Mouse (Mus musculus) midbrain, embryonic 16.5 days (tissue): Measurements from ENCODE around the gene Nfib. TPM values are rescaled to one million over a fixed set of nuclear protein-coding genes. Genes with fewer than 3 reads are reported as not detected.
A peak's percentile ranks its signal among the peaks of the same experiment; 100 is the strongest.

ENCODE experiments used
- ATAC-seq: fragments of 200-750 bp; cut with Nextera tagmentation; 2 replicates; pipeline ENCODE4 v1.8.0; 2017; ENCODE audit warnings: moderate TSS enrichment
- H3K27ac ChIP-seq: fragments of 300-500 bp; sonication (generic); 2 replicates; pipeline ENCODE4 v1.5.1; 2014; ENCODE audit warnings: mild to moderate bottlenecking, low read length, mixed read lengths
- H3K27me3 ChIP-seq: fragments of 300-500 bp; sonication (generic); 2 replicates; pipeline ENCODE4 v1.6.1; 2014; ENCODE audit warnings: low read depth, low read length, mixed read lengths; ENCODE audit not compliant: control insufficient read depth, insufficient read depth
- H3K36me3 ChIP-seq: fragments of 300-500 bp; sonication (generic); 2 replicates; pipeline ENCODE4 v1.6.1; 2014; ENCODE audit warnings: mild to moderate bottlenecking, low read length, moderate library complexity, mixed read lengths; ENCODE audit not compliant: control insufficient read depth, insufficient read depth
- H3K4me1 ChIP-seq: fragments of 300-500 bp; sonication (generic); 2 replicates; pipeline ENCODE4 v1.6.1; 2014; ENCODE audit warnings: mild to moderate bottlenecking, low read length, mixed read lengths; ENCODE audit not compliant: control insufficient read depth, insufficient read depth
- H3K4me2 ChIP-seq: fragments of 300-500 bp; sonication (generic); 2 replicates; pipeline ENCODE4 v1.6.1; 2014; ENCODE audit warnings: mild to moderate bottlenecking, low read length, mixed read lengths
- H3K4me3 ChIP-seq: fragments of 300-500 bp; sonication (generic); 2 replicates; pipeline ENCODE4 v1.5.1; 2014; ENCODE audit warnings: low read depth, mild to moderate bottlenecking, low read length, moderate library complexity, mixed read lengths
- H3K9ac ChIP-seq: fragments of 300-500 bp; sonication (generic); 2 replicates; pipeline ENCODE4 v1.6.1; 2014; ENCODE audit warnings: low read depth, low read length, mixed read lengths
- H3K9me3 ChIP-seq: fragments of 300-500 bp; sonication (generic); replicated peaks from 2 replicates; pipeline ENCODE4 v1.6.1; 2014; ENCODE audit warnings: mild to moderate bottlenecking, low read length, mixed read lengths; ENCODE audit not compliant: control insufficient read depth, poor library complexity, severe bottlenecking
- WGBS: fragments of 180-500 bp; shearing (Covaris S2); extraction: QIAGEN DNeasy Blood & Tissue Kit; methylation state at CpG from one replicate; pipeline ENCODE4 v1.1.7; 2014; 5-methylcytosine and 5-hydroxymethylcytosine counted together
- polyA plus RNA-seq: library from polyadenylated mRNA; unstranded; fragments of >200 nt; fragmentation: Nextera tagmentation; extraction: Ambion mirVana; gene quantifications from 2 replicates; pipeline ENCODE4 v1.2.1, GENCODE M21; 2015

Nfib gene
- polyA plus RNA-seq, 1 experiment from 2014 or later, result 47.2 TPM

- 31% methylated on average over 4 of the region's 4 CpGs for WGBS
- H3K27ac ChIP-seq, result no peak overlapping the region
- H3K27me3 ChIP-seq, result no peaks in the 10 kb centered on the region
- no peak for ATAC-seq
- H3K9ac ChIP-seq, result no peak overlapping the region
- no peak overlapping the region for H3K4me2 ChIP-seq
- no peaks in the 10 kb centered on the region for H3K36me3 ChIP-seq
- H3K9me3 ChIP-seq, result no peaks in the 10 kb centered on the region
- H3K4me1 ChIP-seq, result peaks cover 4% of the 10 kb centered on the region
- H3K4me3 ChIP-seq, result no peak overlapping the region
Measured at GRCm38 (mm10) chr4:82360081-82360511, 345.5 kb downstream of the Nfib start.

- Histone ChIP-seq H3K4me2 (no peak overlapping the region), H3K4me1 (peaks cover 4% of the 10 kb centered on the region), H3K27ac (no peak overlapping the region), H3K27me3 (no peaks in the 10 kb centered on the region), H3K9ac (no peak overlapping the region), H3K36me3 (no peaks in the 10 kb centered on the region), H3K9me3 (no peaks in the 10 kb centered on the region), H3K4me3 (no peak overlapping the region)
- WGBS, result 95% methylated on average over 3 of the region's 3 CpGs
- no peak for ATAC-seq
Measured at GRCm38 (mm10) chr4:82359110-82359509, 346.4 kb downstream of the Nfib start.

GRCm38 (mm10) chr4:82349006-82349405, 356.5 kb downstream of the Nfib start:
- Histone ChIP-seq H3K9me3 (no peaks in the 10 kb centered on the region), H3K9ac (no peak overlapping the region), H3K36me3 (no peaks in the 10 kb centered on the region), H3K27ac (no peak overlapping the region), H3K27me3 (no peaks in the 10 kb centered on the region), H3K4me2 (no peak overlapping the region), H3K4me3 (no peak overlapping the region), H3K4me1 (peaks cover 7% of the 10 kb centered on the region)
- ATAC-seq, result no peak
- WGBS, result 100% methylated on average over 1 of the region's 1 CpGs

DNA sequence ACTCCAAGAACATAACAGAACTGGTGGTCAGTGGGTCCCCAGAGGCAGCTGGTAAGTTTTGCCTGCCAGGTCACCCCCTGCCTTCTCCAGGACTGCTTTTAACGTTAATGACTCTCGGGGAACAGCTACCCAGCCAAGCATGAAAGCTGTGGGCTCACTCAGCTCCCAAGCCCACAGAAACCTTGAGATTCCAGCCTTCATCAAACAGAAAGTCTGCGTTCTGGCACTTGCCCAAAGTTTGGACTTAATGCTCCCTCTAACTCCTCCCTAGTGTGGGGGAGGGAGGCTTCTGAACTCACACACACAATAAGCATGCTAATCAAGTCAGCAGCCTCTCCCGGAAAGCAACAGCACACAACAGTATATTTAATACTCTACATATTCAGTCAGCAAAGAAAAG, 360.8 kb downstream of the Nfib start:
- Histone ChIP-seq H3K4me3 (no peak overlapping the region), H3K9ac (no peak overlapping the region), H3K36me3 (no peaks in the 10 kb centered on the region), H3K4me2 (no peak overlapping the region), H3K27me3 (no peaks in the 10 kb centered on the region), H3K27ac (no peak overlapping the region), H3K9me3 (no peaks in the 10 kb centered on the region), H3K4me1 (peaks cover 12% of the 10 kb centered on the region)
- peak; percentile 82 for ATAC-seq
- 3% methylated on average over 4 of the region's 4 CpGs for WGBS

- 43% methylated on average over 6 of the region's 6 CpGs for WGBS
- no peak overlapping the region for H3K4me3 ChIP-seq
- H3K27me3 ChIP-seq, result no peaks in the 10 kb centered on the region
- H3K36me3 ChIP-seq, result no peaks in the 10 kb centered on the region
- ATAC-seq, result no peak
- no peak overlapping the region for H3K9ac ChIP-seq
- H3K9me3 ChIP-seq, result no peaks in the 10 kb centered on the region
- peaks cover 12% of the 10 kb centered on the region for H3K4me1 ChIP-seq
- H3K4me2 ChIP-seq, result no peak overlapping the region
- H3K27ac ChIP-seq, result no peak overlapping the region; the same call in 1 of the 2 replicates
Measured at GRCm38 (mm10) chr4:82344224-82344623, 361.3 kb downstream of the Nfib start.

- 74% methylated on average over 6 of the region's 6 CpGs for WGBS
- no peak overlapping the region for H3K4me2 ChIP-seq
- H3K9ac ChIP-seq, result no peak overlapping the region
- no peaks in the 10 kb centered on the region for H3K36me3 ChIP-seq
- no peak for ATAC-seq
- no peaks in the 10 kb centered on the region for H3K27me3 ChIP-seq
- H3K27ac ChIP-seq, result no peak overlapping the region
- H3K4me1 ChIP-seq, result peaks cover 11% of the 10 kb centered on the region
- no peak overlapping the region for H3K4me3 ChIP-seq
- no peaks in the 10 kb centered on the region for H3K9me3 ChIP-seq
Measured at GRCm38 (mm10) chr4:82338930-82339329, 366.6 kb downstream of the Nfib start.

GRCm38 (mm10) chr4:82338481-82338880, 367.1 kb downstream of the Nfib start:
- Histone ChIP-seq H3K4me2 (no peak overlapping the region), H3K27ac (no peak overlapping the region), H3K9ac (no peak overlapping the region), H3K27me3 (no peaks in the 10 kb centered on the region), H3K4me1 (peaks cover 11% of the 10 kb centered on the region), H3K36me3 (no peaks in the 10 kb centered on the region), H3K4me3 (no peak overlapping the region), H3K9me3 (no peaks in the 10 kb centered on the region)
- 67% methylated on average over 3 of the region's 3 CpGs for WGBS
- ATAC-seq, result no peak

GRCm38 (mm10) chr4:82336951-82337381, 368.6 kb downstream of the Nfib start:
- no peak overlapping the region for H3K4me3 ChIP-seq
- no peaks in the 10 kb centered on the region for H3K9me3 ChIP-seq
- H3K4me1 ChIP-seq, result peaks cover 11% of the 10 kb centered on the region
- no peaks in the 10 kb centered on the region for H3K36me3 ChIP-seq
- no peaks in the 10 kb centered on the region for H3K27me3 ChIP-seq
- WGBS, result 42% methylated on average over 11 of the region's 11 CpGs
- H3K27ac ChIP-seq, result no peak overlapping the region
- no peak overlapping the region for H3K4me2 ChIP-seq
- ATAC-seq, result peak; percentile 36; the same call in 1 of the 2 replicates
- no peak overlapping the region for H3K9ac ChIP-seq

- WGBS, result 50% methylated on average over 4 of the region's 4 CpGs
Measured at GRCm38 (mm10) chr4:82335266-82335865, 370.2 kb downstream of the Nfib start.

More at GRCm38 (mm10) chr4:82335266-82335865, 370.2 kb downstream of the Nfib start:
- ATAC-seq, result no peak
- no peaks in the 10 kb centered on the region for H3K27me3 ChIP-seq
- no peak overlapping the region for H3K27ac ChIP-seq
- H3K9ac ChIP-seq, result no peak overlapping the region
- H3K9me3 ChIP-seq, result no peaks in the 10 kb centered on the region
- H3K4me2 ChIP-seq, result no peak overlapping the region
- H3K4me1 ChIP-seq, result peaks cover 6% of the 10 kb centered on the region
- H3K36me3 ChIP-seq, result no peaks in the 10 kb centered on the region
- H3K4me3 ChIP-seq, result no peak overlapping the region
